Mouse (Mus musculus) embryo, embryonic 10 days (tissue): ENCODE data around the gene Fkbp14.
A peak's percentile ranks its signal among the peaks of the same experiment; 100 is the strongest.

Experiments
- DNase-seq: peaks from one replicate; pipeline ENCODE4 v3.0.0-alpha.2; 2015; ENCODE audit warnings: low spot score

The Fkbp14 gene

DNA sequence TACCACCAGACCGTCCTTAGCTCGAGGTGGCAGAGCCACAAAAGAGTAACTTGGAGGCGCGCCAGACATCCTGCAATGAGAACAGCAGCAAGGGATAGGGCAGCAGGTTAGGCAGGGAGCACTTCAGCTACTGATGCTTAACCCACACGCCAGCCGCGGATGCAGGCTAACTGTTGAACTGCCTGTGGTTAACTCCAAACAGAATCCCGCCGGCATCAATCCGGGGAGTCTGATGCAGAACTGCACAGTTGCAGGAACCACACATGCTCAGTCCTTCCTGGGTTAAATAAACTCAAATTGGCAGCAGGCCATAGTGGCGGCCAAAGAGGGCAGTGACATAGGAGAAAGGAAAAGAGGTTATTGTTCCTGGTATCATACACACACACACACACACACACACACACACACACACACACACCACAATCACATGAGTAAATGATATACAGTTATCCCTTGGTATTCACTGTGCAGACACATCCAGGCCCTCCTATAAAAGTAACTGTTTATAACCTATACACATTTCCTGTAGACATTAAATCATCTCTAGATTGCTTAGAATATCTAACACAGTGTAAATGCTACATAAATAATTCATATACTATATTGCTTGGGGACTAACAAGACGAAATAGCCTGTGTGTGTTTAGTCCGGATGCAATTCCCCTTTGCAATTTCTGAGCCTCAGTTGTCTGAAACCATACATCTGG, 48.6 kb downstream of the Fkbp14 start:
- no peak for DNase-seq

DNA sequence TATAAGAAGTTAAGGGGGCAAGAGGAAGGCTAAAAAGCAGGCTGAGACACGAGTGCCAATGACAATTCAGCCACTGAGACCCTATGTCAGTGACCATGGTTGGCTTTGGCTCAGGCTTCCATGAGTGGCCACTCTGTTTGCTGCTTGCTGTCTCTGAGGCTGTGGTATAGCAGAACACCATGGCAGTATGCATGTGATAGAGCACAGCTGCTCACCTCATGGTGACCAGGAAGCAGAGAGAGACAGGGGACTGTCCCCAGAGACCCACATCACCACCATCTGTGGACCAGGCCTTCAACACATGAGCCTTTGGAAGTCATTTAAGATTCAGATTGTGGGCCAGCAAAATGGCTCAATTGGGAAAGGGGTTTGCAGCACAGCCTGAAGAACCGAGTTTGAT, 53.5 kb downstream of the Fkbp14 start:
- DNase-seq: no peak

DNA sequence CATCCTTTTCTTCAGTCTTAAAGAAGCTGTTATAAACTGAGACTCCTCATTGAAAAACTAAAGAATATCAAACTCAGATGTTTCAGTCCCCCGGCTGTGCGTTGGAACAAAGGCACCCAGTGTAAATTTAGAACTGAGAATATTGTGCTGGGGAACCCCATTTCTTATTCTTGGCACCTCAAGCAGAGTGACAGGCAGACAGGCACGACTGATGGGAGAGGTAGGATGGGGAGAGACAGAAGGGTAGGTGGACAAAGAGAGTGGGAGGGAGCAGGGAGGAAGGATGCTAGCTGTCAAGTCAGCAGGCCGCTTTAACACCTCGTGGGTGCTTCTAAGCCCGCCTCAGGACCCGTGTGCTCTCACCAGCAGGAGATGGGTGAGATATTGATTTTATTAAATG, 54.3 kb downstream of the Fkbp14 start:
- DNase-seq: no peak

DNA sequence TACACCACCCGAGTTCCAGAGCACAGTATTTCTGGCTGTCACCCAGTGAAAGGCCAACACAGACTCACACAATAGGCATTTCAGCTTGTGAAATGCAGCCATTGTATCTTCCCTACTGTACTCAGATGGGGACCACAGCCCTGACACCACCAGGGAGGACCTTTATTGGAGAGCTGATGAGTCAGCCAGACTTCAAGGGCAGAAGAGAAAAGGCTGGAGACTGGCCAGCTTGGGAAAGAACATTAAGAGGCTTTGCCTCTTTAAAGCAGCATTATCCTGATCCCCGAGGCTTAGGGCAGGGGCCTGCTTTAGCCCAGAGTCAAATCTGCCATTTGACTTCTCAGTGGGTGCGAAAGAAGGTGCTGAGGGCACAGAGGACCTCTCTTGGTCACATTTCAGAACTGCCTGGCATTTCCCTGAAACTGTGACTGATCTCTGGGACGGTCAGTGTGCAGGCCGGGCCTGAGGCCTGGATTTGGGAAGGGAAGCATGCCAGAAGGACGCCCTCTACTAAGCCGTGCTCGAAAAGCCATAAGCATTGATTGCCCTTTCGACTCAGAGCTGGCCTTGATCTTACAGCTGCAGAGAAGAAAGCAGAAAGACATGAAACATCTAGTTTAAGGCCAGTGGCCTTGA, 56.7 kb downstream of the Fkbp14 start:
- DNase-seq: no peak

DNA sequence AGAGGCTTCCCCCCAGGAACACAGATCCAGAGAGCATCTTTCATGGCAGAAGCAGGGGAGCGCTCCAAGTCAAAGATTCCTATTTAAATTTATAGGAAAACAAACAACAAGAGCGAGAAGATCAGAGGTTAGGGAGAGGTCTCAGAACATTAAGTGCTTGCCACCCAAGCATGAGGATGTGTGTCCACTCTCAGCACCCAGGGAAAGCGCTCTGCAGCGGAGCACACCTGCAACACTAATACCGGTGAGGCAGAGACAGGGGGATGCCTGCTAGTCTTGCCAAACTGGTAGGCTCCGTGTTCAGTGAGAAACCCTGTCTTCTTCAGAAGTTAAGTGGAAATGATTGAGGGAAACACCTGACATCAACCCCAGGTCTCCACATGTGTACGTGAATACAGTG, 57.7 kb downstream of the Fkbp14 start:
- no peak for DNase-seq

DNA sequence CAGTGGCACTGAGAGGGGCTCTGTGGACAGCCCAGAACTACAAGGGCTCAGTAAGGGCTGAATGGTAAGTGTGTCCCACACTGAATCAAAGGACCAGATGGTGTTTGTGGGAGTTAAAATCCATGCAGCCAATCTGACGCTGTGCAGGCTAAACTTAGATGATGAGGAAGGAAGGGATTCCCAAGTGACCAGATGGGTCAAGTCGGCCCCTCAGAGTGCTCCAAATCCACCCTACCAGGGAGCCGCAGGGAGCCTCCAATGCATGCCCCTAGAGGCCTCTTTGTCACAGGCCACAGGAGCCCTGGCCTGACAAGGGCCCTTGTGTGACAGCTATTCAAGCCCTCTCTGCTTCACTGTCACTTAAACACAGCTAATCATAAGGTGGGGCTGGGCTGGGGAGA, 58.3 kb downstream of the Fkbp14 start:
- peak; percentile 51 for DNase-seq

DNA sequence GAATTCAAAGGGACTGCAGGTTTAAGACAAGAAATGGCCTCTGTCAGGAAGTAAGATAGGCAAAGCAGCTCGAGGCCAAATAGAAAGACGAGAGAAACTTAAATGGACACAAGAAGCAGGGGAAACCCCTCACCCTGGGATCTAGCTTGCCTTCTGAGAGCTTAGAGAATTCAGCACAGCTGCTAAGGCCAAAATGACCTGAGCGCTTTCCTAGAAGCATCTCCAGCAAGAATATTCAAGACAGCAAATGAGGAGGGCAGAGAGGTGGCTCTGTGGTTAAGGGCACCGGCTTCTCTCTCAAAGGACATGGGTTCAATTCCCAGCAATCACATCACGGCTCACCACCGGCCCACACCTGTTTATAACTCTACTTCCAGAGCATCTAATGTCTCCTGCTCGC, 60.1 kb downstream of the Fkbp14 start:
- no peak for DNase-seq

DNA sequence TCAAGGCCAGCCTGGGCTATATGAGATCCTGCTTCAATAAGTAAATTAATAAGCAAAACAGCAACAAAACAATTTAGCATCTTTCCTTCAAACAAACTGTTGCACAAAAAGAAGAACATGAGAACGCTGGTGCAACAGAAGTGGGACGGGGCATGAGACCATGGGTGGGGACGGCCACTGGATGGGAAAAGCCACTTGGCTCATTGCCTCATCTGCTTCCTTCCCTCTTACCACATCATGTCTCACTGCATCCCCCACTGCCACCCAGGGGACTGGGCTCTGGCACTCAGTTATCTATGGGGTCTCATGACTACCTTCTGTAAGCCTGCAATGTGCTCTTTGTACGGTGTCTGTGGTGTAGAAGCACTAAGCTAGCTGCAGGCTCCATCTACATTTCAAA, 61.6 kb downstream of the Fkbp14 start:
- DNase-seq: no peak

DNA sequence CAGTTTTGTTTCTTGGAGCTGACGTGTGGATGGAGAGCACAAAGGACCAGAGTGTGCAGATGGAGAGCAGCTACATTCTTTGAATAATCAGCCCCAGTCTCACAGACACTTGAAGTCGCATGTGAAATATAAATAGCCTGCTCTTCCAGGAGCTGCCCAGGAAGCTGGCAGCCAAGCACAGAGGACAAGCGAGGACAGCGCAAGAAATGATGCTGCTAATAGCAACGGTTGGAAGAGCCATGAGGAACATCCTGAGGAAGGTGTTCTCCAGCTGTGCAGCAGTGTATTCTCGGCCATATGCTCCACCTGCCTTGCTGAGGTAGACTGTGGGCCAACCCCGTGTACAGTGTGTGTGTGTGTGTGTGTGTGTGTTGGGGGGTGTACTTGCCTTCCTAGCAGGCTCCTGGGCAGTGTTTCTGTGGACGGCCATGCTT, 66.0 kb downstream of the Fkbp14 start:
- DNase-seq: no peak

DNA sequence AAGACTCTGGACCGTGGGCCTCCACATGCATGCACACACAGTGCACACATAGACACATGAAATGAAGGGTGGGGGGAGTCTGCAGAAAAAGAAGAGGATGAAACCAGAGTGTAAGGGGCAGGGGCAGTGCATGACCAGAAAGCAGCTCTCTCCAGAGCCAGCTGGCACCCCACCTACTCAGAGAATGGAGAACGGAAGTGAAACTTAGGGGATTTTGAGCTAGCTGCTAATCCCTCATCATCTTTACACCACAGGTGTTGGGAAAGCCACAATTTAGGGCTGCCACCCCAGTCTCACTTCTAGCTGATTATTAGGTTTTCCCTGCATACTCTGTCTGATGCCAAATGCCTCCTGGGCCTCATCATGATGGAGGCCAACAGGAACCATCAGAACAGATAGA, 66.9 kb downstream of the Fkbp14 start:
- no peak for DNase-seq

DNA sequence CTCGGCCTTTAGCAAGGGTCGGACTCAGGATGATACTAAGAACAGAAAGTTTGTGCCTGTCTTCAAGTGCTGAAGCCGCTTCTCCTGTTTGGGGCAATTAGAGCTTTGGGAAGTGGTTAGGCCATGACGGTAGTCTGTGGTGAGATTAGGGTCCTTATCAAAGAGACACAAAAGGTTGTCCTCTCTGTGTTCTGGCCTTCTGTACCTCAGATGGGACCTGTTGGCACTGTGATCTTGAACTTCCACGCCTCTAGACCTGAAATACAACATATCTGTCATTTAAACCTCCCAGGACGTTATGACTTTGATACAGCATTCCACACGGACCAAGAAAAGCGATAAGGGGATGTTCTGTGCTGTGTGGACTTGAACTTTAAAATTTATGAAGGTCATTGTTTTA, 68.4 kb downstream of the Fkbp14 start:
- DNase-seq: no peak
